Mouse (Mus musculus): ENCODE data around the gene Rpl19.

DNA sequence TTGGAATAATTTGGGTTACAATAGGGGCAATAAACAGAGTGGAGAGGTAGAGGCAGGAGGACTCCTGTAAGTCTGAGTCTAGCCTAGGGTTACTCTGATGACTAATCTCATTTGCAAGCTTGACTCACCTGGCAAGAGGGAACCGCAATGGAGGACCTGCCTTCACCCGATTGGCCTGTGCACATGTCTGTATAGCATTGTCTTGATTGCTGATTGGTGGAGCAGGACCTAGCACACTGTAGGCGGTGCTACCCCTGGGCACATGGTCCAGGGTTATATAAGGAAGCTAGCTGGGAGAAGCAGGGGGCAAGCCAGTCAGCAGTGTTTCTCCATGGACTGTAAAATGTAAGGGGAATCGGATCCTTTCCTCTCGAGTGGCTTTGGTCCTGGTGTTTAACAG, 31.5 kb downstream of the Rpl19 start:
- no peak for TF ChIP-seq CTCF (IDR thresholded peaks at IDR 0.05; ENCODE audit: borderline replicate concordance, control insufficient read depth, extremely low read depth, insufficient read depth, low read length, poor library complexity)
- no peak for TF ChIP-seq POLR2A (IDR thresholded peaks at IDR 0.05; ENCODE audit: control insufficient read depth, extremely low read depth, insufficient read depth, low read length, poor library complexity)

Measured in thymus, adult 2 months (tissue).